Mouse (Mus musculus) heart, embryonic 16.5 days (tissue): Measurements from ENCODE around the gene Tex44. TPM values are rescaled to one million over a fixed set of nuclear protein-coding genes. Genes with fewer than 3 reads are reported as not detected.

Source experiments
- ATAC-seq: fragments of 200-750 bp; cut with Nextera tagmentation; replicated peaks from 2 replicates; pipeline ENCODE4 v1.8.0; 2017; ENCODE audit warnings: moderate number of reproducible peaks; ENCODE audit not compliant: insufficient read depth, low FRiP score; ENCODE audit errors: extremely low read depth
- H3K27ac ChIP-seq: fragments of 300-500 bp; sonication (generic); 2 replicates; pipeline ENCODE4 v1.5.1; 2014; ENCODE audit warnings: mild to moderate bottlenecking, low read length, control low read depth, moderate library complexity
- H3K27me3 ChIP-seq: fragments of 300-500 bp; sonication (generic); 2 replicates; pipeline ENCODE4 v1.6.1; 2014; ENCODE audit warnings: low read length, mixed read lengths; ENCODE audit not compliant: control insufficient read depth, insufficient read depth
- H3K36me3 ChIP-seq: fragments of 300-500 bp; sonication (generic); 2 replicates; pipeline ENCODE4 v1.6.1; 2014; ENCODE audit not compliant: control insufficient read depth, insufficient read depth
- H3K4me1 ChIP-seq: fragments of 300-500 bp; sonication (generic); 2 replicates; pipeline ENCODE4 v1.6.1; 2014; ENCODE audit warnings: low read length, mixed read lengths; ENCODE audit not compliant: control insufficient read depth, insufficient read depth
- H3K4me2 ChIP-seq: fragments of 300-500 bp; sonication (generic); 2 replicates; pipeline ENCODE4 v1.6.1; 2014; ENCODE audit warnings: low read depth, mild to moderate bottlenecking, control low read depth, low read length
- H3K4me3 ChIP-seq: fragments of 300-500 bp; sonication (generic); 2 replicates; pipeline ENCODE4 v1.5.1; 2014; ENCODE audit warnings: mild to moderate bottlenecking, control low read depth, low read length
- H3K9ac ChIP-seq: fragments of 300-500 bp; sonication (generic); 2 replicates; pipeline ENCODE4 v1.6.1; 2014; ENCODE audit warnings: low read length, control low read depth
- H3K9me3 ChIP-seq: fragments of 300-500 bp; sonication (generic); replicated peaks from 2 replicates; pipeline ENCODE4 v1.6.1; 2016; ENCODE audit warnings: low read length; ENCODE audit not compliant: control insufficient read depth
- WGBS: fragments of 180-500 bp; shearing (Covaris S2); extraction: QIAGEN DNeasy Blood & Tissue Kit; methylation state at CpG from one replicate; pipeline ENCODE4 v1.1.7; 2014; 5-methylcytosine and 5-hydroxymethylcytosine counted together
- polyA plus RNA-seq: library from polyadenylated mRNA; unstranded; fragments of >200 nt; fragmentation: Nextera tagmentation; extraction: Ambion mirVana; gene quantifications from 2 replicates; pipeline ENCODE4 v1.2.1, GENCODE M21; 2015

Tex44 gene
- polyA plus RNA-seq, 1 experiment from 2014 or later, result not detected

DNA sequence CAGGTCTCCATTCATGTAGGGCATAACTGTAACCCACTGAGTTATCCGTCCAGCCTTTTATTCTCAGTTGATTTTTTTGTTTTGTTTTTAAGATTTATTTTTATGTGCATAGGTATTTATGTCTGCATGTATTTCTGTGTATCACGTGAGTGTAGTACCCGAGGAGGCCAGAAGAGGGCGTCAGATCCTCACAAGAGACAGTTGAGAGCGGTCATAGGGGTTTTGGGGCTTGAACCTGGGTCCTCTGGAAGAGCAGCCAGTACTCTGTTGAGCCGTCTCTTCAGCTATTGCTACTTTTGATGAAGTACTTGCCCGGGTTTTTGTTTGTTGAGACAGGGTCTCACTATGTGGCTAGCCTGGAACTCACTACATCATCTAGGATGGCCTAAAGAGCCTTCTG, 30.2 kb upstream of the Tex44 start:
- Histone ChIP-seq H3K36me3 (no peaks in the 10 kb centered on the region), H3K4me2 (no peak overlapping the region), H3K4me1 (peaks cover 8% of the 10 kb centered on the region; the same call in 1 of the 2 replicates), H3K27me3 (no peaks in the 10 kb centered on the region), H3K27ac (no peak overlapping the region), H3K9ac (no peak overlapping the region), H3K9me3 (no peaks in the 10 kb centered on the region), H3K4me3 (no peak overlapping the region)
- ATAC-seq, result no peak
- WGBS, result 68% methylated on average over 7 of the region's 7 CpGs

GRCm38 (mm10) chr1:86397621-86398020, 28.5 kb upstream of the Tex44 start:
- Histone ChIP-seq H3K9me3 (no peaks in the 10 kb centered on the region), H3K27ac (no peak overlapping the region), H3K4me2 (no peak overlapping the region), H3K9ac (no peak overlapping the region), H3K27me3 (no peaks in the 10 kb centered on the region), H3K4me1 (peaks cover 8% of the 10 kb centered on the region; the same call in 1 of the 2 replicates), H3K4me3 (no peak overlapping the region), H3K36me3 (no peaks in the 10 kb centered on the region)
- 76% methylated on average over 8 of the region's 8 CpGs for WGBS
- no peak for ATAC-seq

DNA sequence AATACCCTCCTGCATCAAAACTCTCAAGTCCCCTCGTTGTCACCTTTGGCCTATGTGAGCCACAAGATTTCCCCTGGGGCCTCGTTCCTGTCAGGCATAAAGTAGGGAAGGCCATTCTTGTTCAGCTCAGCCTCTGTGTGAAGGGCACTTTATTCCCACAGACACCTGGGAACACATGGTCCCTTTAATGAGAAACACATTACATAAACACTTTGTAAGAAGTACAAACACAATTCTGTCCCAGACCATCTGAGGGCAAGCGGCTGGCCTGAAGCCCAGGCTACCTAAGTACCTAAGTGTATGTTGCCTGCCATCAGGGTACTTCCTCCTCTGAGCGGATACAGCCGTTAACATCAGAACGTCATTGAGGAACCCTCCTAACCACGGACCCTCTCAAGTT, 27.9 kb upstream of the Tex44 start:
- H3K27me3 ChIP-seq, result no peaks in the 10 kb centered on the region
- H3K4me1 ChIP-seq, result peaks cover 8% of the 10 kb centered on the region; the same call in 1 of the 2 replicates
- 49% methylated on average over 7 of the region's 7 CpGs for WGBS
- H3K9me3 ChIP-seq, result no peaks in the 10 kb centered on the region
- H3K4me2 ChIP-seq, result no peak overlapping the region
- H3K4me3 ChIP-seq, result no peak overlapping the region
- no peak overlapping the region for H3K9ac ChIP-seq
- no peaks in the 10 kb centered on the region for H3K36me3 ChIP-seq
- H3K27ac ChIP-seq, result no peak overlapping the region
- ATAC-seq, result no peak

DNA sequence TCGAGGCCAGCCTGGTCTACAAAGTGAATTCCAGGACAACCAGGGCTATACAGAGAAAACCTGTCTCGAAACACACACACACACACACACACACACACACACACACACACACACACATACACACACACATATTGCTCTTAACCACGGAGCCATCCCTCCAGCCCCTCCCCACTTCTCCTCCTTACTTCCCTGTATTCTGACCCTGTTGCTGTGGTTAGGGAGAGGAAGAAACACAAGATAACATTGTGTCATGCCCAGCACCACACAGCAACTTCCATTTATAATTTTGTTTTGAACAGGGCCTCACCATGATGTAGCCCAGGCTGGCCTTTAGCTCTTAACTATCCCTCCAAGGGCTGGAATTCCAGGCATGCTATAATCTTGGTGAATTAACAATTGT, 26.8 kb upstream of the Tex44 start:
- Histone ChIP-seq H3K27me3 (no peaks in the 10 kb centered on the region), H3K27ac (no peak overlapping the region), H3K4me3 (no peak overlapping the region), H3K4me1 (peaks cover 4% of the 10 kb centered on the region; the same call in 1 of the 2 replicates), H3K9ac (no peak overlapping the region), H3K4me2 (no peak overlapping the region), H3K9me3 (no peaks in the 10 kb centered on the region), H3K36me3 (no peaks in the 10 kb centered on the region)
- ATAC-seq, result no peak
- 68% methylated on average over 3 of the region's 3 CpGs for WGBS

DNA sequence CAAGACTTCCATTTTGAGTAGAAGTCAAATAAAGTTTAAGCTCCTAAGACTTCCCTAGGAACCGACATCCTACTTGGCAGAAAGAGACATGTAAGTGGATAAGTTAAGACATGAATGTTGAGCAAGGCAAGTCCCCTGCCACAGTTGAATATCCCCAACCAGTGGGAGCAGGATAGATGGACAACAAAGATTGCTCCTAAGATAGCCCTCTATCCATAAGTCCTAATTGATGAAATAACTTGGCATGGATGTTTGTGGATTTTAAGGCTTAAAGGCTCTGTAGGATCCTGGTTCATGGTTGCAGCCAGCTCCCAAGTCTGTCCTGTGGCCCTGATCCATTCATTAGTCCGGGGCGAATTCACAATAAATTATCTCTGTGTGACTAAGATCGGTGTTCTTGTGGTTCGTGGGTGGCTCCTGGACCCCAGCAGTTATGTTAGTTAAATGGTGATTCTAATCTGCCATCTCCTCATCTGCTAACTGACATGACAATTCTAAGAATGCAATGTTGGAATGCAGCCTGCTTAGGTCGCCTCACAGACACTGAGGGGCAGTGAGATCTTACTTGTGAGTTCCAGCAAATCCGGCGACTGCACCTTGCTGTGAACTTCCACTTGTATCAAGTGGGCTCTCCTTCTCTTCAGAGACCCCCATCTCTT, 25.9 kb upstream of the Tex44 start:
- Histone ChIP-seq H3K27me3 (no peaks in the 10 kb centered on the region), H3K4me3 (no peak overlapping the region), H3K4me2 (no peak overlapping the region), H3K9me3 (peaks cover 5% of the 10 kb centered on the region; the same call in 1 of the 2 replicates), H3K36me3 (no peaks in the 10 kb centered on the region), H3K9ac (no peak overlapping the region), H3K4me1 (peaks cover 4% of the 10 kb centered on the region; the same call in 1 of the 2 replicates), H3K27ac (no peak overlapping the region)
- WGBS, result 54% methylated on average over 8 of the region's 8 CpGs
- no peak for ATAC-seq

- no peaks in the 10 kb centered on the region for H3K36me3 ChIP-seq
- H3K4me3 ChIP-seq, result no peak overlapping the region
- no peak overlapping the region for H3K4me2 ChIP-seq
- peaks cover 11% of the 10 kb centered on the region for H3K4me1 ChIP-seq
- no peak overlapping the region for H3K9ac ChIP-seq
- ATAC-seq, result no peak
- no peak overlapping the region for H3K27ac ChIP-seq
- H3K27me3 ChIP-seq, result no peaks in the 10 kb centered on the region
- H3K9me3 ChIP-seq, result peaks cover 5% of the 10 kb centered on the region; the same call in 1 of the 2 replicates
- WGBS, result 55% methylated on average over 5 of the region's 5 CpGs
Measured at GRCm38 (mm10) chr1:86404834-86405233, 21.3 kb upstream of the Tex44 start.

DNA sequence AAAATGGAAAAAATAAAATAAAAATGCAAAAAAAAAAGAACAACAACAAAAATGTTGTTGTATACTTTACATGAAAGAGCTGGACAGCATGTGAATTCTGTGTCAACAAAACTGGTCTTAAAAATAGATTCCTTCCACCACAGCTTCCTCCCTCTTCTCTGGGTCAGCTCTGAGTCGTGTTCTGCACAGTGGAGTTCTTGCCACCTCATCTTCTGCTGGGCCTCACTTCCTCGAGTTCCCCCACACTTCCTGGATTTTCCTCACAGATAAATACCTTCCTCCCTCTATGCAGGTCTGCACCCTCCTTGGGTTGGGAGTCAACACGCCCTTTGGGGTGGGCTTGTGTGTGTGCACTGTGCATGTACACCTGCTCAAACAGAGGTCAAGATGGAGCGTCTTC, 19.8 kb upstream of the Tex44 start:
- Histone ChIP-seq H3K36me3 (no peaks in the 10 kb centered on the region), H3K4me3 (no peak overlapping the region), H3K27ac (no peak overlapping the region; the same call in 1 of the 2 replicates), H3K9me3 (peaks cover 5% of the 10 kb centered on the region; the same call in 1 of the 2 replicates), H3K27me3 (no peaks in the 10 kb centered on the region), H3K4me2 (no peak overlapping the region), H3K4me1 (peaks cover 7% of the 10 kb centered on the region), H3K9ac (no peak overlapping the region)
- WGBS, result 58% methylated on average over 4 of the region's 4 CpGs
- no peak for ATAC-seq

- ATAC-seq, result no peak
- Histone ChIP-seq H3K27ac (peak overlapping the region; percentile 31), H3K9me3 (peaks cover 5% of the 10 kb centered on the region; the same call in 1 of the 2 replicates), H3K4me2 (no peak overlapping the region), H3K4me1 (peaks cover 7% of the 10 kb centered on the region), H3K27me3 (no peaks in the 10 kb centered on the region), H3K36me3 (no peaks in the 10 kb centered on the region), H3K9ac (no peak overlapping the region), H3K4me3 (no peak overlapping the region)
- WGBS, result 41% methylated on average over 8 of the region's 8 CpGs
Measured at GRCm38 (mm10) chr1:86406914-86407313, 19.2 kb upstream of the Tex44 start.

GRCm38 (mm10) chr1:86408515-86408914, 17.6 kb upstream of the Tex44 start:
- no peak for ATAC-seq
- WGBS, result 82% methylated on average over 10 of the region's 10 CpGs
- H3K27me3 ChIP-seq, result no peaks in the 10 kb centered on the region

More at GRCm38 (mm10) chr1:86408515-86408914, 17.6 kb upstream of the Tex44 start:
- H3K9ac ChIP-seq, result no peak overlapping the region
- H3K4me2 ChIP-seq, result no peak overlapping the region
- no peak overlapping the region for H3K27ac ChIP-seq
- no peaks in the 10 kb centered on the region for H3K36me3 ChIP-seq
- peaks cover 5% of the 10 kb centered on the region; the same call in 1 of the 2 replicates for H3K9me3 ChIP-seq
- H3K4me3 ChIP-seq, result no peak overlapping the region
- H3K4me1 ChIP-seq, result peaks cover 7% of the 10 kb centered on the region
